Mouse (Mus musculus) myocyte (in vitro differentiated cells): Measurements from ENCODE around the gene Flt1. TPM values are rescaled to one million over a fixed set of nuclear protein-coding genes. Genes with fewer than 3 reads are reported as not detected.

Source experiments
- H3K27me3 ChIP-seq: one replicate; pipeline ENCODE4 v1.6.1; 2011; ENCODE audit not compliant: control insufficient read depth, insufficient read depth, insufficient read length
- H3K36me3 ChIP-seq: one replicate; pipeline ENCODE4 v1.6.1; 2011; ENCODE audit not compliant: control insufficient read depth, insufficient read depth
- H3K4me2 ChIP-seq: one replicate; pipeline ENCODE4 v1.6.1; 2011; ENCODE audit warnings: low read depth, control low read depth
- H3K4me3 ChIP-seq: one replicate; pipeline ENCODE4 v1.5.1; 2011; ENCODE audit warnings: mild to moderate bottlenecking, control low read depth, moderate library complexity
- H3K79me2 ChIP-seq: one replicate; pipeline ENCODE4 v1.6.1; 2011; ENCODE audit not compliant: control insufficient read depth, insufficient read depth
- H3ac ChIP-seq: one replicate; pipeline ENCODE4 v1.6.1; 2011; ENCODE audit not compliant: control insufficient read depth, insufficient read length
- CEBPB ChIP-seq: IDR thresholded peaks from 2 replicates; pipeline ENCODE4 v1.6.1; 2011; ENCODE audit warnings: mild to moderate bottlenecking, moderate library complexity; ENCODE audit not compliant: poor library complexity, insufficient read depth, severe bottlenecking
- E2F4 ChIP-seq: IDR thresholded peaks from one replicate; pipeline ENCODE4 v1.6.1; 2011; ENCODE audit warnings: mild to moderate bottlenecking, control low read depth, moderate library complexity; ENCODE audit not compliant: insufficient read depth
- MAX ChIP-seq: IDR thresholded peaks from one replicate; pipeline ENCODE4 v1.6.1; 2011; ENCODE audit warnings: low read depth, mild to moderate bottlenecking, control low read depth
- MYOD1 ChIP-seq, 3 experiments: IDR thresholded peaks; one replicate each; pipeline ENCODE4 v1.6.1; 2011; ENCODE audit warnings: control low read depth in 2 of 3, low read depth in 2 of 3, mild to moderate bottlenecking in 2 of 3, moderate library complexity in 1 of 3; ENCODE audit not compliant: insufficient read length in 2 of 3, control insufficient read depth in 1 of 3
- MYOG ChIP-seq, 3 experiments: IDR thresholded peaks; one replicate each; pipeline ENCODE4 v1.6.1; 2011; ENCODE audit warnings: control low read depth in 2 of 3, low read depth in 2 of 3, mild to moderate bottlenecking in 2 of 3; ENCODE audit not compliant: insufficient read length in 2 of 3, control insufficient read depth in 1 of 3, insufficient read depth in 1 of 3
- POLR2A ChIP-seq: IDR thresholded peaks from one replicate; pipeline ENCODE4 v1.6.1; 2011; ENCODE audit warnings: low read depth, mild to moderate bottlenecking, control low read depth, moderate library complexity; ENCODE audit not compliant: insufficient read length
- POLR2AphosphoS2 ChIP-seq: IDR thresholded peaks from one replicate; pipeline ENCODE4 v1.6.1; 2011; ENCODE audit warnings: low read depth, control low read depth; ENCODE audit not compliant: insufficient read length
- REST ChIP-seq: IDR thresholded peaks from one replicate; pipeline ENCODE4 v1.6.1; 2011; ENCODE audit warnings: mild to moderate bottlenecking, control low read depth, moderate library complexity; ENCODE audit not compliant: insufficient read depth, insufficient read length
- SRF ChIP-seq: IDR thresholded peaks from one replicate; pipeline ENCODE4 v1.6.1; 2011; ENCODE audit warnings: low read depth; ENCODE audit not compliant: control insufficient read depth, insufficient read length
- TCF12 ChIP-seq: IDR thresholded peaks from one replicate; pipeline ENCODE4 v1.6.1; 2011; ENCODE audit warnings: mild to moderate bottlenecking, control low read depth; ENCODE audit not compliant: poor library complexity, insufficient read depth, severe bottlenecking
- TCF3 ChIP-seq: IDR thresholded peaks from one replicate; pipeline ENCODE4 v1.6.1; 2011; ENCODE audit warnings: low read depth, control low read depth; ENCODE audit not compliant: insufficient read length
- USF1 ChIP-seq: IDR thresholded peaks from one replicate; pipeline ENCODE4 v1.6.1; 2011; ENCODE audit warnings: low read depth, mild to moderate bottlenecking, control low read depth, moderate library complexity
- polyA plus RNA-seq: library from polyadenylated mRNA; unstranded; fragments of >200 nt; fragmentation: generic; extraction: Trizol; gene quantifications from one replicate; pipeline ENCODE4 v1.2.1, GENCODE M21; 2012; ENCODE audit warnings: missing spikeins

Gene Flt1
- polyA plus RNA-seq, 1 experiment: 1.1 TPM

- Histone ChIP-seq H3K79me2 (no peaks in the 10 kb centered on the region), H3K4me2 (no peak overlapping the region), H3K27me3 (no peaks in the 10 kb centered on the region), H3K36me3 (no peaks in the 10 kb centered on the region), H3ac (no peak overlapping the region), H3K4me3 (no peak overlapping the region)
- TF ChIP-seq POLR2AphosphoS2 (no peak), E2F4 (no peak), MYOD1 (IDR thresholded peaks at IDR 0.05; ENCODE audit: control insufficient read depth in 1 of 3, insufficient read length in 2 of 3, low read depth in 2 of 3) (no peak), MYOG (IDR thresholded peaks at IDR 0.05; ENCODE audit: control insufficient read depth in 1 of 3, insufficient read depth in 1 of 3, insufficient read length in 2 of 3, low read depth in 2 of 3) (no peak), MAX (no peak), TCF3 (no peak), POLR2A (no peak), REST (no peak), TCF12 (no peak), SRF (no peak), CEBPB (no peak)
These were observed 36.2 kb upstream of the Flt1 start for GRCm38 (mm10) chr5:147761984-147762383.

GRCm38 (mm10) chr5:147761275-147761674 is 35.5 kb upstream of the Flt1 start:
- no peaks in the 10 kb centered on the region for H3K27me3 ChIP-seq
- no peaks in the 10 kb centered on the region for H3K36me3 ChIP-seq
- H3ac ChIP-seq: no peak overlapping the region
- no peak overlapping the region for H3K4me3 ChIP-seq
- no peaks in the 10 kb centered on the region for H3K79me2 ChIP-seq
- TF ChIP-seq REST (no peak), CEBPB (no peak), POLR2A (no peak), E2F4 (no peak), MYOD1 (IDR thresholded peaks at IDR 0.05; ENCODE audit: control insufficient read depth in 1 of 3, insufficient read length in 2 of 3, low read depth in 2 of 3) (no peak), USF1 (no peak), MYOG (IDR thresholded peaks at IDR 0.05; ENCODE audit: control insufficient read depth in 1 of 3, insufficient read depth in 1 of 3, insufficient read length in 2 of 3, low read depth in 2 of 3) (no peak), MAX (no peak), SRF (no peak), POLR2AphosphoS2 (no peak)
- H3K4me2 ChIP-seq: no peak overlapping the region

GRCm38 (mm10) chr5:147758640-147759319 is 33.0 kb upstream of the Flt1 start:
- Histone ChIP-seq H3K79me2 (no peaks in the 10 kb centered on the region), H3ac (no peak overlapping the region), H3K27me3 (no peaks in the 10 kb centered on the region), H3K36me3 (no peaks in the 10 kb centered on the region), H3K4me3 (no peak overlapping the region), H3K4me2 (peak overlapping the region; percentile 61)
- TF ChIP-seq USF1: no peak
- TF ChIP-seq TCF12: no peak
- no peak for TF ChIP-seq E2F4
- no peak for TF ChIP-seq MYOD1 (IDR thresholded peaks at IDR 0.05; ENCODE audit: control insufficient read depth in 1 of 3, insufficient read length in 2 of 3, low read depth in 2 of 3)
- no peak for TF ChIP-seq TCF3
- no peak for TF ChIP-seq MYOG (IDR thresholded peaks at IDR 0.05; ENCODE audit: control insufficient read depth in 1 of 3, insufficient read depth in 1 of 3, insufficient read length in 2 of 3, low read depth in 2 of 3)
- no peak for TF ChIP-seq SRF
- no peak for TF ChIP-seq POLR2A
- TF ChIP-seq CEBPB: no peak
- TF ChIP-seq POLR2AphosphoS2: no peak
- TF ChIP-seq REST: no peak
- TF ChIP-seq MAX: no peak

GRCm38 (mm10) chr5:147757832-147758587 is 32.2 kb upstream of the Flt1 start:
- H3K4me3 ChIP-seq: no peak overlapping the region

More at GRCm38 (mm10) chr5:147757832-147758587, 32.2 kb upstream of the Flt1 start:
- H3K36me3 ChIP-seq: no peaks in the 10 kb centered on the region
- H3ac ChIP-seq: no peak overlapping the region
- H3K4me2 ChIP-seq: peak overlapping the region; percentile 61
- no peaks in the 10 kb centered on the region for H3K79me2 ChIP-seq
- TF ChIP-seq CEBPB: no peak
- TF ChIP-seq REST: no peak
- no peak for TF ChIP-seq SRF
- no peak for TF ChIP-seq MAX
- no peak for TF ChIP-seq POLR2AphosphoS2
- no peak for TF ChIP-seq MYOD1 (IDR thresholded peaks at IDR 0.05; ENCODE audit: control insufficient read depth in 1 of 3, insufficient read length in 2 of 3, low read depth in 2 of 3)
- no peak for TF ChIP-seq TCF12
- no peaks in the 10 kb centered on the region for H3K27me3 ChIP-seq
